1 mouse cellular context compared by ENCODE assay signal in the genomic region with DNA sequence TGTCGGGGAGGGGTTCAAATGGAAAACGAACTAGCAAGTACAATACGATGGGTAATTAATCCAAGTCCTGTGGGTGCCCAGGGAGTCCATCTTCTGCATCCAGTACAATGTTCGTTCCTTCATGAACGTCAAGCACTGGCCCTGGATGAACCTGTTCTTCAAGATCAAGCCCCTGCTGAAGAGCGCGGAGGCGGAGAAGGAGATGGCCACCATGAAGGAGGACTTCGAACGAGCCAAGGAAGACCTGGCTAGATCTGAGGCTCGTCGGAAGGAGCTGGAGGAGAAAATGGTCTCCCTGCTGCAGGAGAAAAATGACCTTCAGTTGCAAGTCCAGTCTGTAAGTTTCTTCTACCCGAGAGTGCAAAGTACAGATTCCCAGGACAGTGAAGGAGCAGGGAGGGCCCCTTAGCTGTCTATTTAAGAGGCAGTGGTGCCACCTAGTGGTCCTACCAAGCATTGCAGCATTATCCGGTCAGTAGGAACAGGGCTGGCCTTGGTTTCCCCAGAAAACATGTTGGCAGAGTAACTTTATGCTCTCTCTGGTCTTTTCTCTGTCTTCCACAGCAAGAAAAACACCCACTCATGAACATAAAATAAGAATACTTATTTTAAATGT.
TF ChIP-seq lines count a peak whose summit lies in the region.

No protein-coding gene starts in this region.

TF ChIP-seq in CH12.LX, 34 proteins besides CTCF, POLR2A, EP300 and RAD21:
- TF ChIP-seq UBTF (IDR thresholded peaks at IDR 0.05; ENCODE audit: low read depth, low read length) (no peak), TCF12 (IDR thresholded peaks at IDR 0.05; ENCODE audit: low read depth, low read length) (peak; percentile 41; the same call in 1 of the 2 replicates), NRF1 (IDR thresholded peaks at IDR 0.05; ENCODE audit: low read depth, low read length) (no peak), IRF4 (IDR thresholded peaks at IDR 0.05; ENCODE audit: low read depth, low read length) (peak; percentile 64; the same call in 1 of the 2 replicates), KAT2A (IDR thresholded peaks at IDR 0.05; ENCODE audit: insufficient replicate concordance, low read length) (no peak), MAFK (IDR thresholded peaks at IDR 0.05; ENCODE audit: insufficient replicate concordance, low read length) (no peak), MAZ (IDR thresholded peaks at IDR 0.05; ENCODE audit: low read depth, low read length) (no peak), SMC3 (IDR thresholded peaks at IDR 0.05; ENCODE audit: low read depth, low read length) (peak; percentile 99), SIN3A (IDR thresholded peaks at IDR 0.05; ENCODE audit: low read length) (no peak), JUN (IDR thresholded peaks at IDR 0.05; ENCODE audit: insufficient read depth, low read depth, low read length) (no peak), CHD2 (IDR thresholded peaks at IDR 0.05; ENCODE audit: low read length) (no peak), ZC3H11A (IDR thresholded peaks at IDR 0.05; ENCODE audit: low read depth, low read length) (peak; percentile 95), NELFE (IDR thresholded peaks at IDR 0.05; ENCODE audit: low read depth, low read length) (peak; percentile 40; the same call in 1 of the 2 replicates), HCFC1 (IDR thresholded peaks at IDR 0.05; ENCODE audit: low read depth, low read length) (no peak), ZMIZ1 (IDR thresholded peaks at IDR 0.05; ENCODE audit: low read depth, low read length) (no peak), PAX5 (IDR thresholded peaks at IDR 0.05; ENCODE audit: low read length) (no peak), MYC (IDR thresholded peaks at IDR 0.05; ENCODE audit: low read depth, low read length) (peak; percentile 60; the same call in 1 of the 2 replicates), RCOR1 (conservative IDR thresholded peaks at IDR 0.05; ENCODE audit: low read depth, low read length) (no peak), ZNF384 (IDR thresholded peaks at IDR 0.05; ENCODE audit: low read depth, low read length) (no peak), ETS1 (conservative IDR thresholded peaks at IDR 0.05; ENCODE audit: low read depth, low read length) (no peak), BHLHE40 (IDR thresholded peaks at IDR 0.05; ENCODE audit: low read depth, low read length) (0 out of 2 replicates have a peak, but pooled peaks have one; percentile 14), USF1 (IDR thresholded peaks at IDR 0.05; ENCODE audit: low read depth, low read length) (no peak), E2F4 (IDR thresholded peaks at IDR 0.05; ENCODE audit: insufficient replicate concordance, low read depth, low read length) (no peak), ZKSCAN1 (IDR thresholded peaks at IDR 0.05; ENCODE audit: borderline replicate concordance, low read depth, low read length) (no peak), JUND (conservative IDR thresholded peaks at IDR 0.05; ENCODE audit: low read depth, low read length) (no peak), ELF1 (IDR thresholded peaks at IDR 0.05; ENCODE audit: low read depth, low read length) (no peak)
